Comparison of ENCODE assay signal across 16 mouse cellular contexts in genomic region chr17:47812200-47812599, GRCm38 (mm10). TPM values are rescaled to one million over a fixed set of nuclear protein-coding genes. Genes with fewer than 3 reads are reported as not detected.
"Had no signal": no experiment of that assay in that cellular context is flagged by ENCODE, and none has a peak within 500 bp of the region (broad histone marks: within the 10 kb centered on the region; RNA-seq: fewer than 3 reads in every experiment).

No protein-coding gene starts in this region.

- H3K36me3 ChIP-seq: liver, embryonic 13.5 days; midbrain, embryonic 15.5 days had no signal

- H3K27me3 ChIP-seq: liver, embryonic 13.5 days; midbrain, embryonic 15.5 days had no signal

- H3K4me2 ChIP-seq: liver, embryonic 13.5 days; midbrain, embryonic 15.5 days; neural tube, embryonic 12.5 days had no signal

- H3K27ac ChIP-seq: layer of hippocampus, adult 2 months; left cerebral cortex, adult 2 months; liver, embryonic 13.5 days; midbrain, embryonic 15.5 days; neural tube, embryonic 12.5 days had no signal

- H3K4me3 ChIP-seq: layer of hippocampus, adult 2 months; left cerebral cortex, adult 2 months; liver, embryonic 13.5 days; midbrain, embryonic 15.5 days; neural tube, embryonic 12.5 days had no signal

- DNase-seq: kidney, postnatal 10 days; kidney, postnatal 4 days; liver; liver, embryonic 13.5 days; liver, postnatal 0 days; lung, postnatal 36 days; right cerebral cortex, postnatal 4 days; spleen, adult 18-20 months; thymus, adult 18-20 months; thymus, postnatal 14 days had no signal

- ATAC-seq: liver, postnatal 0 days; midbrain, embryonic 15.5 days had no signal

- H3K9me3 ChIP-seq: liver, embryonic 13.5 days; midbrain, embryonic 15.5 days; neural tube, embryonic 12.5 days had no signal

- H3K9ac ChIP-seq: liver, embryonic 13.5 days; liver, postnatal 0 days; midbrain, embryonic 15.5 days; neural tube, embryonic 12.5 days had no signal

RNA-seq across cellular contexts. Expression of gene Mdfi, which starts 22.3 kb away (rescaled TPM):
- total RNA-seq: monocyte, adult 5-6 weeks; neutrophil, adult 5-6 weeks had no signal
